Mouse (Mus musculus) NIH3T3 (cell line): ENCODE results near the gene Tma7.

Experiments used
- DNase-seq: peaks from one replicate; pipeline ENCODE4 v3.0.0-alpha.2; 2012; ENCODE audit warnings: low read depth

Tma7 gene

GRCm38 (mm10) chr9:109060898-109061295 is 21.5 kb downstream of the Tma7 start:
- DNase-seq, result no peak

GRCm38 (mm10) chr9:109060184-109060897 is 22.0 kb downstream of the Tma7 start:
- no peak for DNase-seq

GRCm38 (mm10) chr9:109059136-109059903 is 23.1 kb downstream of the Tma7 start, which contains the start of gene Trex1:
Trex1 (minus strand) TSS chr9:109059734.
- DNase-seq, result peak; percentile 93

GRCm38 (mm10) chr9:109058006-109058765 is 24.2 kb downstream of the Tma7 start:
- DNase-seq, result no peak

GRCm38 (mm10) chr9:109057543-109057942 is 24.8 kb downstream of the Tma7 start:
- DNase-seq, result no peak

GRCm38 (mm10) chr9:109056916-109057315 is 25.5 kb downstream of the Tma7 start:
- no peak for DNase-seq

GRCm38 (mm10) chr9:109056081-109056690 is 26.2 kb downstream of the Tma7 start:
- no peak for DNase-seq

GRCm38 (mm10) chr9:109055271-109056030 is 26.9 kb downstream of the Tma7 start:
- DNase-seq, result no peak

GRCm38 (mm10) chr9:109054712-109055111 is 27.7 kb downstream of the Tma7 start:
- peak; percentile 79 for DNase-seq

GRCm38 (mm10) chr9:109053851-109054250 is 28.5 kb downstream of the Tma7 start:
- DNase-seq, result no peak

- no peak for DNase-seq
Measured at GRCm38 (mm10) chr9:109053366-109053765, 29.0 kb downstream of the Tma7 start.

- DNase-seq, result no peak
Measured at GRCm38 (mm10) chr9:109052490-109053260, 29.7 kb downstream of the Tma7 start.

GRCm38 (mm10) chr9:109051651-109052489 is 30.5 kb downstream of the Tma7 start:
- no peak for DNase-seq

GRCm38 (mm10) chr9:109051011-109051501 is 31.3 kb downstream of the Tma7 start:
- no peak for DNase-seq

GRCm38 (mm10) chr9:109050674-109050997 is 31.8 kb downstream of the Tma7 start:
- no peak for DNase-seq

GRCm38 (mm10) chr9:109049996-109050673 is 32.3 kb downstream of the Tma7 start:
- DNase-seq, result no peak

GRCm38 (mm10) chr9:109049316-109049715 is 33.1 kb downstream of the Tma7 start:
- DNase-seq, result no peak

GRCm38 (mm10) chr9:109046306-109046705 is 36.1 kb downstream of the Tma7 start:
- peak; percentile 66 for DNase-seq

- no peak for DNase-seq
Measured at GRCm38 (mm10) chr9:109041351-109041750, 41.0 kb downstream of the Tma7 start.
